Mouse (Mus musculus): ENCODE results near the gene Dnmt3c. TPM values are rescaled to one million over a fixed set of nuclear protein-coding genes. Genes with fewer than 3 reads are reported as not detected.
A peak's percentile ranks its signal among the peaks of the same experiment; 100 is the strongest.

The Dnmt3c gene
- polyA plus RNA-seq, 1 experiment from 2014 or later = not detected

- no peaks in the 10 kb centered on the region for H3K4me1 ChIP-seq
- H3K4me2 ChIP-seq = no peak overlapping the region
- H3K36me3 ChIP-seq = no peaks in the 10 kb centered on the region
- H3K27me3 ChIP-seq = no peaks in the 10 kb centered on the region
- H3K9ac ChIP-seq = no peak overlapping the region
- H3K4me3 ChIP-seq (replicated peaks) = no peak overlapping the region
- 83% methylated on average over 2 of the region's 2 CpGs for WGBS
- no peak for ATAC-seq (replicated peaks; ENCODE audit: low FRiP score)
- H3K9me3 ChIP-seq (replicated peaks) = no peaks in the 10 kb centered on the region
- no peak overlapping the region for H3K27ac ChIP-seq
Measured at GRCm38 (mm10) chr2:153724871-153725270, 28.4 kb downstream of the Dnmt3c start.

GRCm38 (mm10) chr2:153725291-153725690 lies 28.8 kb downstream of the Dnmt3c start:
- Histone ChIP-seq H3K27me3 (no peaks in the 10 kb centered on the region), H3K9me3 (replicated peaks) (no peaks in the 10 kb centered on the region), H3K27ac (no peak overlapping the region), H3K9ac (no peak overlapping the region), H3K4me3 (replicated peaks) (no peak overlapping the region), H3K36me3 (no peaks in the 10 kb centered on the region), H3K4me1 (no peaks in the 10 kb centered on the region), H3K4me2 (no peak overlapping the region)
- ATAC-seq (replicated peaks; ENCODE audit: low FRiP score) = no peak
- WGBS = 81% methylated on average over 4 of the region's 4 CpGs

- no peak for ATAC-seq (replicated peaks; ENCODE audit: low FRiP score)
- Histone ChIP-seq H3K36me3 (no peaks in the 10 kb centered on the region), H3K27me3 (no peaks in the 10 kb centered on the region), H3K4me1 (no peaks in the 10 kb centered on the region), H3K27ac (no peak overlapping the region), H3K4me2 (no peak overlapping the region), H3K9ac (no peak overlapping the region), H3K9me3 (replicated peaks) (no peaks in the 10 kb centered on the region), H3K4me3 (replicated peaks) (no peak overlapping the region)
- 78% methylated on average over 4 of the region's 4 CpGs for WGBS
Measured at GRCm38 (mm10) chr2:153734033-153734432, 37.6 kb downstream of the Dnmt3c start.

DNA sequence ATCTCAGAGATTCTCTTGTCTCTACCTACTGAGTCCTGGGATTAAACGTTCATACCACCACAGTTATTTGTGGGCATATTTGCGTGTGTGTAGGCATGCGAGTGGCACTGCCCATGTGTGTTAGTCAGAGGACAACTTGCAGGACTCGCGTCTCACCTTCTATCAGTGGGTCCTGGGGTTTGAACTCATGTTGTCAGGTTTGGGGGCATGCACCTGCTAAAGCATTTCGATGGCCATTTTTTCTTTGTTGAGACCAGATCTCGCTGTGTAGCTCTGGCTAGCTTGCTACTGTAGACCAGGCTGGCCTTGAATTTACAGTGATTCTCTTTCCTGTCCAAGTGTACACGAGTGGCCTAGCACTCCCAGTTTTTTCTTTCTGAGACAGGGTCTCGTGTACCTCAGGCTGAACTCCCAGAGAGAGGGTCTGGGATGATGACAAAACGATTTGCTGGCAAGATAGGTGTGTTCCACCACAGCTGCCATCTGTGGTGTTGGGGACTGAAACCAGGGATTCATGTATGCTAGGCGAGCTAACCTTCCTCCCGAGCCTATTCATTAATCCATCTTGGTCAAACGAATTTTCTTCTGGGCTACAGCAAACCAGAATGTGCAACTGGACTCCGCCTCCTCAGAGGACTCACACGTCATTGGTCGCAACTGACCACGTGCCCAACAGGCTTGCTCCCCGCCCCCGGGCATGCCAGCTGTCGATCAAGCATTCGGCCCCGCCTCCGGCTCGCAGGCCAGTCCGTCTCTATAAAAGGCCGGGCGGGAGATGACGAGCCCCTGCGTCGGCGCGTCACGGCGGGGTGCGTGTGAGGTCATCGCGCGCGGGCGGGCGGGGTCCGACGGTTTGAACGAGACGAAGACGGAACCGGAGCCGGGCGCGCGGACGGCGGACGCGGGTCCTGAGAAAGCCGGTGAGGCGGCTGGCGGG lies 44.3 kb downstream of the Dnmt3c start, which contains the start of gene Mapre1:
Gene Mapre1 (plus strand): TSS at position 775 of the 937 bp plus-strand sequence.
- Histone ChIP-seq H3K4me2 (peak within 1 kb of the TSS; percentile 70), H3K27me3 (no peaks in the 10 kb centered on the region), H3K4me1 (peaks cover 29% of the 10 kb centered on the region), H3K9ac (peak within 1 kb of the TSS; percentile 88), H3K4me3 (replicated peaks) (peak within 1 kb of the TSS; percentile 77), H3K9me3 (replicated peaks) (no peaks in the 10 kb centered on the region), H3K36me3 (0 out of 2 replicates have a peak, but pooled peaks cover 7% of the 10 kb centered on the region), H3K27ac (peak within 1 kb of the TSS; percentile 94)
- ATAC-seq (replicated peaks; ENCODE audit: low FRiP score) = peak; percentile 98
- WGBS = 10% methylated on average over 58 of the region's 58 CpGs

- under 1% methylated on average over 36 of the region's 56 CpGs for WGBS
- Histone ChIP-seq H3K36me3 (peaks cover 13% of the 10 kb centered on the region), H3K4me3 (replicated peaks) (peak overlapping the region; percentile 77), H3K27ac (peak overlapping the region; percentile 94), H3K4me1 (peaks cover 29% of the 10 kb centered on the region), H3K27me3 (no peaks in the 10 kb centered on the region), H3K9ac (peak overlapping the region; percentile 88), H3K4me2 (peak overlapping the region; percentile 70), H3K9me3 (replicated peaks) (no peaks in the 10 kb centered on the region)
- peak; percentile 83 for ATAC-seq (replicated peaks; ENCODE audit: low FRiP score)
Measured at GRCm38 (mm10) chr2:153741437-153742065, 45.1 kb downstream of the Dnmt3c start.

DNA sequence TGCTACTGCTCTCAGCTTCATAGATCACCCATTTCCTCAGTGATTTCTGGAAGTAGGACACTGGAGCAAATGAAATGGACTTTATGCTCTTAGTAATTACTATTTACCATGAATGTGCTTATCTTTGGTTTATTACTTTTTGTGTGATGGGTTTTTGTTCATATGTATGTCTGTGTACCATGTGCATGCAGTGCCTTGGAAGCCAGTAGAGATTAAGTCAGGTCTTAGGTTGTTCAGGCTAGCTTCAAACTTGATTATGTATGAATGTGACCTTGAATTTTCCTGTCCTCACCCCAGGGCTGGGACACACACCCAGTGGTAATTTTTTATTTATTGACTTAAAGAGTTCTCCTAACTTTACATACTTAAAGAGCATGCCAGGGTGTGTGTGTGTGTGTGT lies 51.5 kb downstream of the Dnmt3c start:
- Histone ChIP-seq H3K36me3 (peaks cover 53% of the 10 kb centered on the region), H3K27me3 (no peaks in the 10 kb centered on the region), H3K4me3 (replicated peaks) (no peak overlapping the region), H3K4me2 (no peak overlapping the region), H3K27ac (no peak overlapping the region), H3K9me3 (replicated peaks) (no peaks in the 10 kb centered on the region), H3K4me1 (peaks cover 17% of the 10 kb centered on the region), H3K9ac (no peak overlapping the region)
- no peak for ATAC-seq (replicated peaks; ENCODE audit: low FRiP score)

DNA sequence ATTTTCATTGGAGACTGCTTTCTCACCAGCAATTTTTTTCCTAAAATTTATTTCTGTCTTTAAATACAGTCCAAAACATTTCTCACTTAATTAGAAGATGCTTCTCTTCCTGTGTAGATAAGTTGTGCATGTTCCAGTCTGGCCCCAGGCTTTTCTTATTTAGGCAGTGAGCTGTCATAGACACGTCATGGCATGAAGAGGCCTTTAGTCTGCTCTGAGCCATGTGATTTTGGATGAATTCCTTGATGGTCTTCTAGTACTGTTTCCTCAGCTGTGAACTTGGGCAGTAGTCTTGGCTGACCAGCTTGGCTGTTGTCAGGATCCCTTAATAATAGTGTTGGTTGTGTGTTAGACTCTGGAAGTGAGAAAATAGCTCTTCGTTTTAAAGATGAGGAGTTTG lies 53.9 kb downstream of the Dnmt3c start:
- Histone ChIP-seq H3K4me3 (replicated peaks) (no peak overlapping the region), H3K27me3 (no peaks in the 10 kb centered on the region), H3K4me2 (no peak overlapping the region), H3K4me1 (peaks cover 6% of the 10 kb centered on the region; the same call in 1 of the 2 replicates), H3K9ac (no peak overlapping the region), H3K27ac (no peak overlapping the region), H3K36me3 (peaks cover 62% of the 10 kb centered on the region), H3K9me3 (replicated peaks) (no peaks in the 10 kb centered on the region)
- WGBS = 84% methylated on average over 2 of the region's 2 CpGs
- ATAC-seq (replicated peaks; ENCODE audit: low FRiP score) = no peak

DNA sequence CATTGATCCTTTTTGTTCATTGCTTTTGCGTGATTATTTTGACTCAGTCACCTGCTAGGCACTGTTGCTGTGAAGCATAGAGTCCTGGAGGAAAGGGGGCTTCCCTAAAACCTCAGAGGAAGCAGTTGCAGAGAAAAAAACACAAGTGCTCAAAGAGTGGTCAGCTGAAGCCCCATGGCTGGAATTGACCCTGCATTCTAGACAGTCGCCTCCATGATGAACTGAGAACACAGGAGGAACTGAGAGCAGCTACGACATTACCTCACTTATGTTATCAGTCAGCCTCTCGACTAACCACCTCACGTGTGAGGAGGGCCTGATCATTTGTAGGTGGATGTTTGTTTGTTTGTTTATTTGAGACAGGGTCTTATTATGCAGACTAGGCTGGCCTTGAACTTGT lies 65.7 kb downstream of the Dnmt3c start:
- H3K9me3 ChIP-seq (replicated peaks) = no peaks in the 10 kb centered on the region
- no peak for ATAC-seq (replicated peaks; ENCODE audit: low FRiP score)
- H3K4me2 ChIP-seq = no peak overlapping the region
- no peaks in the 10 kb centered on the region for H3K4me1 ChIP-seq
- WGBS = 92% methylated on average over 5 of the region's 5 CpGs
- no peak overlapping the region for H3K4me3 ChIP-seq (replicated peaks)
- H3K9ac ChIP-seq = no peak overlapping the region
- peaks cover 100% of the 10 kb centered on the region for H3K36me3 ChIP-seq
- no peaks in the 10 kb centered on the region for H3K27me3 ChIP-seq
- H3K27ac ChIP-seq = no peak overlapping the region

DNA sequence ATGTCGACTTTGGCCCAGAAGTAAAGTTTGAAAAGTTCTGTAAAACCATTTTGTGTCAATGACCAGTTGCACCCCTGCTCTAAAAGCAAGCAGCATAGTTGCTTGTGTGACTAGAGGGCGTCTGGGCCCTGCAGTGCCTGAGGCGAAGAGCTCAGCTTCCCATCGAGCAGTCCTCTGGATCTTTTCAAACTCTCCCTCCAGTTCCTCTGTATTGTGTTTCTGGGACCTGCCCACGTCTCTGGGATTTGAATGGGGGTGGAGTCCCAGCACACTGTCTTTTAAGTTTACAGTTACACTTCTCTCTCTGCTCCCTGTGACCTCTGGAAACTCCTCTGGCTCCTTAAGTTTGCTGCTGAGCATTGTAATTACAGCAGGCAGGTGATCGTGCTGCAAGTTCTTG lies 71.0 kb downstream of the Dnmt3c start:
- Histone ChIP-seq H3K27ac (no peak overlapping the region), H3K4me1 (no peaks in the 10 kb centered on the region), H3K9me3 (replicated peaks) (no peaks in the 10 kb centered on the region), H3K27me3 (no peaks in the 10 kb centered on the region), H3K36me3 (peaks cover 92% of the 10 kb centered on the region), H3K9ac (no peak overlapping the region), H3K4me2 (no peak overlapping the region), H3K4me3 (replicated peaks) (no peak overlapping the region)
- peak; percentile 56; the same call in 1 of the 2 replicates for ATAC-seq (replicated peaks; ENCODE audit: low FRiP score)
- WGBS = 53% methylated on average over 6 of the region's 6 CpGs

DNA sequence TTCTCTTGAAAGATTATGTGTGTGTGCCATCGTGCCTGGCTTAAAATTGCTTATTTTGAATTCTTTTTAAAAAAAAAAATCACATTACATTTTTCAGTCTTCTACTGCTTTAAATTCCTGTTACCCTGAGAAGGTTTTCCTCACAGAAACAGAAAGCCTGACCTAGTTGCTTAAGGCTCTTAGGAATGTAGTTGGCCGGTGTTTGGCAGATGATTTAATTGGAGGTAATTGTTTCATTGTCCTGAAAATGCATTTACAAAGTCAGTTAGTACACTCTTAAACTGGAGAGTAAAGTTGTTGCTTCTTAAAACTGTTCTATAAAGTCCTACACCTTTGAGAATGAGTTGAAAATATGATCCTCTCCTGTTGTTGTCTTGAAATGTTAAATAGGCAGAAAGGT lies 72.4 kb downstream of the Dnmt3c start:
- no peaks in the 10 kb centered on the region for H3K4me1 ChIP-seq
- no peak overlapping the region for H3K27ac ChIP-seq
- no peaks in the 10 kb centered on the region for H3K9me3 ChIP-seq (replicated peaks)
- ATAC-seq (replicated peaks; ENCODE audit: low FRiP score) = no peak
- 86% methylated on average over 2 of the region's 2 CpGs for WGBS
- no peak overlapping the region for H3K4me2 ChIP-seq
- no peaks in the 10 kb centered on the region for H3K27me3 ChIP-seq
- no peak overlapping the region for H3K4me3 ChIP-seq (replicated peaks)
- H3K36me3 ChIP-seq = peaks cover 92% of the 10 kb centered on the region
- H3K9ac ChIP-seq = no peak overlapping the region

DNA sequence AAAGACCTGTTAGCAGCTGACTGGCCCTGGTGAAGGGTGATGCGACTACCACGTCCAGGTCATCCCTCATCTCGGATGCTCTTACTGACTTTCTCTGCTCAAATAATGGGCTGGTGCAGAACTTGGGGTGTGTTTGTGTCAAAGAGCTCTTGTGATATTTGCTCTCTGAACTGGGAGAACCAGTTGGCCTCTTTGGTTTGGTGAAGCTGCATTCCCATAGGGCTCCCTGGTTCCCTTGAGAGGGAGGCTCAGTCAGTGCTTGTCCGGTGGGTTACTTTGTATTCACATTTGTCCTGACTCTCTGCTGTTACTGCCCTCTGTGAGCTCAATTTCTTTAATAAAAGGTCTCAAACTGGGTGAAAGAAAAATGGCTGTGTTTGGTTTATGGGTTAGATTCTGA lies 76.5 kb downstream of the Dnmt3c start:
- no peak overlapping the region for H3K9ac ChIP-seq
- no peaks in the 10 kb centered on the region for H3K27me3 ChIP-seq
- H3K4me1 ChIP-seq = no peaks in the 10 kb centered on the region
- H3K4me3 ChIP-seq (replicated peaks) = no peak overlapping the region
- no peak overlapping the region for H3K27ac ChIP-seq
- 86% methylated on average over 4 of the region's 4 CpGs for WGBS
- no peak overlapping the region for H3K4me2 ChIP-seq
- H3K9me3 ChIP-seq (replicated peaks) = no peaks in the 10 kb centered on the region
- ATAC-seq (replicated peaks; ENCODE audit: low FRiP score) = no peak
- peaks cover 54% of the 10 kb centered on the region for H3K36me3 ChIP-seq

GRCm38 (mm10) chr2:153775472-153775871 lies 79.0 kb downstream of the Dnmt3c start:
- 87% methylated on average over 4 of the region's 4 CpGs for WGBS

More at GRCm38 (mm10) chr2:153775472-153775871, 79.0 kb downstream of the Dnmt3c start:
- Histone ChIP-seq H3K27me3 (no peaks in the 10 kb centered on the region), H3K36me3 (peaks cover 34% of the 10 kb centered on the region), H3K9me3 (replicated peaks) (no peaks in the 10 kb centered on the region), H3K4me3 (replicated peaks) (no peak overlapping the region), H3K27ac (no peak overlapping the region), H3K4me1 (peaks cover 13% of the 10 kb centered on the region), H3K9ac (no peak overlapping the region), H3K4me2 (no peak overlapping the region)
- ATAC-seq (replicated peaks; ENCODE audit: low FRiP score) = no peak

Data from kidney, embryonic 15.5 days (tissue).